Mouse (Mus musculus) kidney, adult 2 months (tissue): ENCODE data around the gene Chga. TPM values are rescaled to one million over a fixed set of nuclear protein-coding genes. Genes with fewer than 3 reads are reported as not detected.
A peak's percentile ranks its signal among the peaks of the same experiment; 100 is the strongest.

Experiments
- DNase-seq: peaks from one replicate; pipeline ENCODE4 v3.0.0; 2021
- H3K27ac ChIP-seq: fragments of 200-500 bp; 2 replicates; pipeline ENCODE4 v1.5.1; 2012; ENCODE audit warnings: low read depth, low read length, control low read depth, inconsistent platforms; ENCODE audit not compliant: insufficient read depth
- H3K27me3 ChIP-seq: fragments of 200-500 bp; replicated peaks from 2 replicates; pipeline ENCODE4 v1.6.1; 2012; ENCODE audit warnings: mild to moderate bottlenecking, moderate library complexity, low read length, inconsistent platforms; ENCODE audit not compliant: control insufficient read depth, insufficient read depth
- H3K36me3 ChIP-seq: fragments of 200-500 bp; 2 replicates; pipeline ENCODE4 v1.6.1; 2012; ENCODE audit warnings: mild to moderate bottlenecking, moderate library complexity, low read length, inconsistent platforms; ENCODE audit not compliant: control insufficient read depth, insufficient read depth
- H3K4me1 ChIP-seq: fragments of 200-500 bp; 2 replicates; pipeline ENCODE4 v1.6.1; 2011; ENCODE audit warnings: low read length; ENCODE audit not compliant: control insufficient read depth, insufficient read depth
- H3K4me3 ChIP-seq: fragments of 200-500 bp; 2 replicates; pipeline ENCODE4 v1.5.1; 2011; ENCODE audit warnings: mild to moderate bottlenecking, low read depth, low read length, control low read depth; ENCODE audit not compliant: insufficient read depth
- CTCF ChIP-seq: fragments of 200-500 bp; conservative IDR thresholded peaks from 2 replicates; pipeline ENCODE4 v1.5.1; 2011; ENCODE audit warnings: low read depth, mild to moderate bottlenecking, control low read depth, low read length, moderate library complexity, mixed read lengths; ENCODE audit not compliant: insufficient read depth, insufficient read length
- POLR2A ChIP-seq: fragments of 200-500 bp; IDR thresholded peaks from one replicate; pipeline ENCODE4 v1.6.1; 2011; ENCODE audit warnings: low read depth, low read length, control low read depth
- WGBS: fragments of 180-500 bp; shearing (Covaris S2); methylation state at CpG from one replicate; pipeline ENCODE4 v1.1.7; 2018; 5-methylcytosine and 5-hydroxymethylcytosine counted together
- polyA plus RNA-seq: library from polyadenylated mRNA; depleted of rRNA; stranded (reverse); fragments of >200 nt; gene quantifications from 2 replicates; pipeline ENCODE4 v1.2.3, GENCODE M21; 2012; rRNA removed

Chga gene
- polyA plus RNA-seq, result 0.31 and 1.2 TPM in 2 replicates

GRCm38 (mm10) chr12:102554721-102555516 is at the start of gene Chga:
Gene Chga, plus strand, starts transcription at chr12:102554969.
- WGBS, result 3% methylated on average over 48 of the region's 48 CpGs
- no peaks in the 10 kb centered on the region for H3K36me3 ChIP-seq
- H3K4me1 ChIP-seq, result no peaks in the 10 kb centered on the region
- H3K27me3 ChIP-seq, result no peaks in the 10 kb centered on the region
- H3K27ac ChIP-seq, result no peak within 1 kb of the TSS
- H3K4me3 ChIP-seq, result no peak within 1 kb of the TSS
- no peak for TF ChIP-seq POLR2A
- no peak for TF ChIP-seq CTCF
- peak; percentile 51 for DNase-seq

GRCm38 (mm10) chr12:102505131-102505713 is 49.5 kb upstream of the Chga start:
- 71% methylated on average over 9 of the region's 9 CpGs for WGBS
- Histone ChIP-seq H3K27ac (no peak overlapping the region), H3K4me3 (no peak overlapping the region), H3K4me1 (no peaks in the 10 kb centered on the region), H3K27me3 (no peaks in the 10 kb centered on the region), H3K36me3 (no peaks in the 10 kb centered on the region)
- no peak for DNase-seq
- TF ChIP-seq POLR2A (no peak), CTCF (no peak)

GRCm38 (mm10) chr12:102505949-102506348 is 48.8 kb upstream of the Chga start:
- Histone ChIP-seq H3K27ac (no peak overlapping the region), H3K36me3 (no peaks in the 10 kb centered on the region), H3K4me3 (no peak overlapping the region), H3K4me1 (no peaks in the 10 kb centered on the region), H3K27me3 (no peaks in the 10 kb centered on the region)
- whole genome bisulfite sequencing, result 95% methylated on average over 7 of the region's 7 CpGs
- no peak for TF ChIP-seq POLR2A
- DNase-seq, result no peak

- H3K27ac ChIP-seq, result no peak overlapping the region
- TF ChIP-seq POLR2A, result no peak
- no peak for TF ChIP-seq CTCF
- 67% methylated on average over 3 of the region's 3 CpGs for WGBS
These were observed 43.4 kb upstream of the Chga start for GRCm38 (mm10) chr12:102511363-102511762.

GRCm38 (mm10) chr12:102514151-102514550 is 40.6 kb upstream of the Chga start:
- Histone ChIP-seq H3K27ac (no peak overlapping the region), H3K4me1 (no peaks in the 10 kb centered on the region), H3K4me3 (no peak overlapping the region), H3K27me3 (no peaks in the 10 kb centered on the region), H3K36me3 (no peaks in the 10 kb centered on the region)
- no peak for DNase-seq
- WGBS, result 86% methylated on average over 6 of the region's 6 CpGs
- TF ChIP-seq CTCF (no peak), POLR2A (no peak)

More at GRCm38 (mm10) chr12:102511363-102511762, 43.4 kb upstream of the Chga start:
- Histone ChIP-seq H3K36me3 (no peaks in the 10 kb centered on the region), H3K27me3 (no peaks in the 10 kb centered on the region), H3K4me3 (no peak overlapping the region), H3K4me1 (no peaks in the 10 kb centered on the region)
- DNase-seq, result no peak

GRCm38 (mm10) chr12:102514751-102515150 is 40.0 kb upstream of the Chga start:
- WGBS, result 89% methylated on average over 6 of the region's 6 CpGs
- DNase-seq, result no peak
- TF ChIP-seq POLR2A, result no peak
- TF ChIP-seq CTCF, result no peak

GRCm38 (mm10) chr12:102516151-102516550 is 38.6 kb upstream of the Chga start:
- no peak overlapping the region for H3K4me3 ChIP-seq
- no peak overlapping the region for H3K27ac ChIP-seq
- WGBS, result 77% methylated on average over 4 of the region's 4 CpGs
- H3K27me3 ChIP-seq, result no peaks in the 10 kb centered on the region
- no peaks in the 10 kb centered on the region for H3K4me1 ChIP-seq
- no peaks in the 10 kb centered on the region for H3K36me3 ChIP-seq
- TF ChIP-seq CTCF (no peak), POLR2A (no peak)
- DNase-seq, result no peak

More at GRCm38 (mm10) chr12:102514751-102515150, 40.0 kb upstream of the Chga start:
- Histone ChIP-seq H3K27ac (no peak overlapping the region), H3K4me1 (no peaks in the 10 kb centered on the region), H3K36me3 (no peaks in the 10 kb centered on the region), H3K4me3 (no peak overlapping the region), H3K27me3 (no peaks in the 10 kb centered on the region)
